Mouse (Mus musculus) MEL (cell line): ENCODE data around the gene Cflar. TPM values are rescaled to one million over a fixed set of nuclear protein-coding genes. Genes with fewer than 3 reads are reported as not detected.
"Not testable (repeated sequence)": the region's sequence is repeated elsewhere in the genome, so short reads cannot be mapped to it uniquely, and the experiment has no call there.

Source experiments
- DNase-seq: peaks from one replicate; pipeline ENCODE4 v3.0.0; 2011; ENCODE audit warnings: low read depth, low spot score
- H3K27ac ChIP-seq: 2 replicates; pipeline ENCODE4 v1.5.1; 2012; ENCODE audit warnings: low read depth, mild to moderate bottlenecking, control low read depth, low read length, moderate library complexity; ENCODE audit not compliant: control insufficient read depth
- H3K27me3 ChIP-seq, 2 experiments: fragments of 150-350 bp in 1 of 2; sonication (generic) in 1 of 2; 2 replicates each; pipeline ENCODE4 v1.6.1; 2012; ENCODE audit warnings: low read length in 2 of 2, mild to moderate bottlenecking in 2 of 2, improper control_type of control experiment in 1 of 2, moderate library complexity in 1 of 2; ENCODE audit not compliant: insufficient read depth in 2 of 2, control insufficient read depth in 1 of 2
- H3K36me3 ChIP-seq, 2 experiments: 2 replicates each; pipeline ENCODE4 v1.6.1; 2012 to 2014; ENCODE audit warnings: low read length in 2 of 2, improper control_type of control experiment in 1 of 2, inconsistent platforms in 1 of 2, mild to moderate bottlenecking in 1 of 2; ENCODE audit not compliant: insufficient read depth in 2 of 2, control insufficient read depth in 1 of 2
- H3K4me1 ChIP-seq, 2 experiments: fragments of 150-350 bp in 1 of 2; sonication (generic) in 1 of 2; 2 replicates each; pipeline ENCODE4 v1.6.1; 2012; ENCODE audit warnings: low read length in 2 of 2, improper control_type of control experiment in 1 of 2, mild to moderate bottlenecking in 1 of 2; ENCODE audit not compliant: insufficient read depth in 2 of 2, control insufficient read depth in 1 of 2
- H3K4me3 ChIP-seq, 2 experiments: fragments of 150-350 bp in 1 of 2; sonication (generic) in 1 of 2; 2 replicates each; pipeline ENCODE4 v1.5.1; 2012; ENCODE audit warnings: low read depth in 2 of 2, low read length in 2 of 2, mild to moderate bottlenecking in 2 of 2, moderate library complexity in 2 of 2, control low read depth in 1 of 2, improper control_type of control experiment in 1 of 2; ENCODE audit not compliant: control insufficient read depth in 1 of 2, insufficient read depth in 1 of 2
- H3K79me2 ChIP-seq: 2 replicates; pipeline ENCODE4 v1.6.1; 2012; ENCODE audit warnings: mild to moderate bottlenecking, low read length, moderate library complexity; ENCODE audit not compliant: control insufficient read depth, poor library complexity, insufficient read depth
- H3K9ac ChIP-seq: 2 replicates; pipeline ENCODE4 v1.6.1; 2012; ENCODE audit warnings: low read depth, mild to moderate bottlenecking, control low read depth, low read length, moderate library complexity; ENCODE audit not compliant: control insufficient read depth, poor library complexity, severe bottlenecking
- H3K9me3 ChIP-seq: fragments of 150-350 bp; sonication (generic); replicated peaks from 2 replicates; pipeline ENCODE4 v1.6.1; 2012; ENCODE audit warnings: mild to moderate bottlenecking, low read length, improper control_type of control experiment, moderate library complexity; ENCODE audit not compliant: insufficient read depth
- CTCF ChIP-seq, 3 experiments: IDR thresholded peaks in 2 of 3; conservative IDR thresholded peaks in 1 of 3; 2 replicates each; pipeline ENCODE4 v1.5.1; 2011 to 2012; ENCODE audit warnings: low read length in 3 of 3, low read depth in 2 of 3, mild to moderate bottlenecking in 2 of 3, improper control_type of control experiment in 1 of 3, inconsistent platforms in 1 of 3, mixed read lengths in 1 of 3, moderate library complexity in 1 of 3; ENCODE audit not compliant: control insufficient read depth in 1 of 3, insufficient read depth in 1 of 3, poor library complexity in 1 of 3, severe bottlenecking in 1 of 3
- EP300 ChIP-seq, 2 experiments: IDR thresholded peaks; 2 replicates each; pipeline ENCODE4 v1.6.1; 2011; ENCODE audit warnings: improper control_type of control experiment in 2 of 2, low read length in 2 of 2, low read depth in 1 of 2, mild to moderate bottlenecking in 1 of 2
- ETS1 ChIP-seq: IDR thresholded peaks from 2 replicates; pipeline ENCODE4 v1.6.1; 2012; ENCODE audit warnings: low read depth, mild to moderate bottlenecking, inconsistent platforms, low read length, improper control_type of control experiment, moderate library complexity
- GABPA ChIP-seq: IDR thresholded peaks from 2 replicates; pipeline ENCODE4 v1.6.1; 2012; ENCODE audit warnings: low read depth, mild to moderate bottlenecking, inconsistent platforms, low read length, improper control_type of control experiment, moderate library complexity
- GATA1 ChIP-seq: IDR thresholded peaks from 2 replicates; pipeline ENCODE4 v1.6.1; 2011; ENCODE audit warnings: low read depth, low read length, improper control_type of control experiment
- MYC ChIP-seq: IDR thresholded peaks from 2 replicates; pipeline ENCODE4 v1.6.1; 2011; ENCODE audit warnings: low read depth, mild to moderate bottlenecking, low read length, improper control_type of control experiment, moderate library complexity
- NRF1 ChIP-seq: IDR thresholded peaks from 2 replicates; pipeline ENCODE4 v1.6.1; 2014; ENCODE audit warnings: low read depth, mild to moderate bottlenecking, inconsistent platforms, low read length, improper control_type of control experiment, moderate library complexity; ENCODE audit not compliant: poor library complexity, insufficient read depth, severe bottlenecking
- RAD21 ChIP-seq: IDR thresholded peaks from 2 replicates; pipeline ENCODE4 v1.6.1; 2011; ENCODE audit warnings: mild to moderate bottlenecking, low read depth, low read length, improper control_type of control experiment
- SIN3A ChIP-seq: IDR thresholded peaks from 2 replicates; pipeline ENCODE4 v1.6.1; 2012; ENCODE audit warnings: low read length, improper control_type of control experiment, inconsistent platforms
- SMC3 ChIP-seq: IDR thresholded peaks from 2 replicates; pipeline ENCODE4 v1.6.1; 2011; ENCODE audit warnings: low read depth, low read length, improper control_type of control experiment
- TBP ChIP-seq: IDR thresholded peaks from 2 replicates; pipeline ENCODE4 v1.8.0; 2011; ENCODE audit warnings: low read depth, low read length, improper control_type of control experiment
- ZC3H11A ChIP-seq: IDR thresholded peaks from 2 replicates; pipeline ENCODE4 v1.6.1; 2012; ENCODE audit warnings: low read depth, mild to moderate bottlenecking, inconsistent platforms, low read length, improper control_type of control experiment
- polyA plus RNA-seq, 2 experiments: library from polyadenylated mRNA; stranded (reverse) in 1 of 2; unstranded in 1 of 2; fragments of >175 nt in 1 of 2; fragments of >200 nt in 1 of 2; gene quantifications; 2 replicates each; pipeline versions ENCODE4 v1.2.1 to v1.2.4; 2012; ENCODE audit warnings: low replicate concordance in 2 of 2, low read depth in 1 of 2; ENCODE audit not compliant: insufficient read length in 2 of 2, insufficient read depth in 1 of 2, missing spikeins in 1 of 2
- total RNA-seq: library from RNA; depleted of rRNA; stranded (reverse); fragments of 300-350 nt; gene quantifications from 2 replicates; pipeline ENCODE4 v1.2.3, GENCODE M21; 2012

Gene Cflar
- total and polyA plus RNA-seq, 3 experiments = 13.1 to 13.2 TPM; not detected in 1

GRCm38 (mm10) chr1:58693696-58694095, 17.6 kb upstream of the Cflar start:
- no peak for DNase-seq
- TF ChIP-seq NRF1 = no peak
- TF ChIP-seq ETS1 = no peak
- TF ChIP-seq TBP = no peak
- TF ChIP-seq GATA1 = no peak
- TF ChIP-seq GABPA = no peak
- TF ChIP-seq MYC = no peak
- TF ChIP-seq EP300 (IDR thresholded peaks at IDR 0.05; ENCODE audit: low read depth in 1 of 2, low read length in 2 of 2) = no peak
- no peak for TF ChIP-seq SIN3A

GRCm38 (mm10) chr1:58695810-58696209, 15.5 kb upstream of the Cflar start, which contains the start of gene Als2cr12:
Gene Als2cr12 (minus strand): TSS chr1:58695989.
- DNase-seq, H3K9ac ChIP-seq, H3K9me3 ChIP-seq, H3K4me3 ChIP-seq, H3K27ac ChIP-seq, H3K36me3 ChIP-seq, H3K79me2 ChIP-seq, H3K27me3 ChIP-seq, H3K4me1 ChIP-seq: not testable (repeated sequence)

More at GRCm38 (mm10) chr1:58693696-58694095, 17.6 kb upstream of the Cflar start:
- H3K9me3 ChIP-seq = no peaks in the 10 kb centered on the region
- H3K4me3 ChIP-seq = no peak overlapping the region
- H3K27me3 ChIP-seq = no peaks in the 10 kb centered on the region; a peak in 1 of 4 replicates
- H3K4me1 ChIP-seq = no peaks in the 10 kb centered on the region
- no peaks in the 10 kb centered on the region for H3K36me3 ChIP-seq
- H3K9ac ChIP-seq = no peak overlapping the region
- H3K79me2 ChIP-seq = no peaks in the 10 kb centered on the region
- no peak overlapping the region for H3K27ac ChIP-seq

- TF ChIP-seq SMC3 (peak; percentile 37), RAD21 (peak; percentile 55), CTCF (IDR thresholded peaks at IDR 0.05 in 2 of 3, conservative IDR thresholded peaks at IDR 0.05 in 1 of 3; ENCODE audit: control insufficient read depth in 1 of 3, insufficient read depth in 1 of 3, low read depth in 2 of 3, low read length in 3 of 3, poor library complexity in 1 of 3, severe bottlenecking in 1 of 3) (peak; percentile 5 to 44 (median 25); a peak in 3 of 6 replicates), ZC3H11A (0 out of 2 replicates have a peak, but pooled peaks have one; percentile 26)
- TF ChIP-seq, all 39 proteins: peak for 4; not testable (repeated sequence) for 35
- H3K9me3 ChIP-seq, H3K9ac ChIP-seq, H3K27me3 ChIP-seq, H3K4me1 ChIP-seq, H3K79me2 ChIP-seq, H3K27ac ChIP-seq, H3K4me3 ChIP-seq: not testable (repeated sequence)
- peak; percentile 52 for DNase-seq
- peaks cover 0 to 12% of the 10 kb centered on the region in 2 experiments; a peak in 2 of 4 replicates for H3K36me3 ChIP-seq
Measured at GRCm38 (mm10) chr1:58697607-58698006, 13.7 kb upstream of the Cflar start.
